Mouse (Mus musculus): Measurements from ENCODE around the gene Npcd. TPM values are rescaled to one million over a fixed set of nuclear protein-coding genes. Genes with fewer than 3 reads are reported as not detected.

Gene Npcd
- total and polyA plus RNA-seq, 2 experiments from 2014 or later: 4.6 to 8.2 TPM

DNA sequence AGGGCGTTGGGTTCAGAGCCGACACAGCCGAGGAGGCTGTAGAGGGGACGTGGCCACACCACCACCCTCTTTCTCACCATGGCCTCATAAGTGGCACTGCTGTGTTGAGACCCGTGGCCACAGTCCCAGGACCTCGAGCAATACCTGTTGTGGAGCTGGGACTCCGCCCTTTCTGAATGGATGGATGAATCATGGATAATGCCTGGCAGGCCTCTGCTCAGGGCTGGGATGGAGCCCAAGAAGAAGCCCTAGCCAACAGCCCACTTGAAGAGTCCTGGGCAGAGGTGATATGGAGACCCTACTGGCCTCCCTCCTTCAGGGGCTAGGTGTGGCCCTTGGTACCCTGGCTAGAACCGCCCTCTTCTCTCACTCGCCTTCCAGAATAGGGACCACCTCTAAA lies 71.0 kb downstream of the Npcd start:
- Histone ChIP-seq H3K36me3 (ENCODE audit: insufficient read depth, low read length) (peaks cover 41% of the 10 kb centered on the region), H3K27ac (ENCODE audit: low read depth, low read length) (no peak overlapping the region), H3K4me2 (ENCODE audit: low read depth, low read length, poor library complexity, severe bottlenecking) (no peak overlapping the region), H3K4me3 (ENCODE audit: low read depth, low read length) (no peak overlapping the region), H3K27me3 (ENCODE audit: insufficient read depth, low read length) (no peaks in the 10 kb centered on the region), H3K4me1 (ENCODE audit: insufficient read depth, low read length) (no peaks in the 10 kb centered on the region), H3K9me3 (ENCODE audit: low read length) (no peaks in the 10 kb centered on the region), H3K9ac (replicated peaks; ENCODE audit: low read length, poor library complexity, severe bottlenecking) (no peak overlapping the region)
- no peak for ATAC-seq (ENCODE audit: low FRiP score)
- DNase-seq (ENCODE audit: low spot score): no peak
- no peak for TF ChIP-seq CTCF (IDR thresholded peaks at IDR 0.05)
- 94% methylated on average over 9 of the region's 9 CpGs for WGBS

DNA sequence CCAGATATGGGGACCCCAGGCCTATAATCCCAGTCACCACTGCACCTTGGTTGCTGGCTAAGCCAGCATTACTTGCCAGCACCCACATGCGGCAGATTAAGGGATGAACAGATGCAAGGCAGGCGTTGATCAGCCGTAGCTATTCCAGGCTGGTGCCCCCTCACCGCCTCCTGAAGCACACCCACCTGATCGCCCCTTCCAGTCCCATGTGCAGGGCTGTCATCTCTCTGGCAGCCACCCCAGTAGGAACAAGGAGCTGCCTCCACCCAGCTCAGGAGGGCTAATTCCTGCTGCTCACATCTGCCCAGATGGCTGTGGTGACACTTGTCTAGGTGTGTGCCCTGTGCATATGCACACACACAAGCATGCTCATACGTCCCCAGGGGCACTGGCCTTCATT lies 73.1 kb downstream of the Npcd start:
- no peak for DNase-seq (ENCODE audit: low spot score)
- Histone ChIP-seq H3K27me3 (ENCODE audit: insufficient read depth, low read length) (no peaks in the 10 kb centered on the region), H3K27ac (ENCODE audit: low read depth, low read length) (no peak overlapping the region), H3K9ac (replicated peaks; ENCODE audit: low read length, poor library complexity, severe bottlenecking) (no peak overlapping the region), H3K9me3 (ENCODE audit: low read length) (no peaks in the 10 kb centered on the region), H3K36me3 (ENCODE audit: insufficient read depth, low read length) (peaks cover 41% of the 10 kb centered on the region), H3K4me2 (ENCODE audit: low read depth, low read length, poor library complexity, severe bottlenecking) (no peak overlapping the region), H3K4me3 (ENCODE audit: low read depth, low read length) (no peak overlapping the region), H3K4me1 (ENCODE audit: insufficient read depth, low read length) (no peaks in the 10 kb centered on the region)
- 85% methylated on average over 6 of the region's 6 CpGs for WGBS
- ATAC-seq (ENCODE audit: low FRiP score): no peak
- no peak for TF ChIP-seq CTCF (IDR thresholded peaks at IDR 0.05)

DNA sequence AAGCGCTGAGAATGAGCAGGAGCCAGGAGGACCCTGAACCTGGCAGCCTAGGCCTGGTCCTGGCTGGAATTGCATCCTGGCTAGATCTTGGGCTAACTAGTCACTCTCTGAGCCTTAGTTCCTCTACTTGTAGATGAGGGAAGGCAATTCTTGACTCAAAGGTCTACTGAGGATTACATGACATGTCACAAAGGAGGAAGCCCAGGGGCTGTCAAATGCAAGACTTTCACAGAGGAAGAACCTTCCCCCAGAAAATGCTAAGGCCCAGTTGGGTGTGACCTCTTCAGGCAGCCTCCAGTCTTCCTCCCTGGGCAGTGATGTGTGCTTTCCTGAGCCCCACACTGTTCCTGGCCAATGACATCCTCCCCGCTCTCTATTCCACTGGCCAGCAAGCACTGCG lies 76.9 kb downstream of the Npcd start:
- no peaks in the 10 kb centered on the region for H3K4me1 ChIP-seq (ENCODE audit: insufficient read depth, low read length)
- no peak for TF ChIP-seq CTCF (IDR thresholded peaks at IDR 0.05)
- 89% methylated on average over 3 of the region's 3 CpGs for WGBS
- H3K4me3 ChIP-seq (ENCODE audit: low read depth, low read length): no peak overlapping the region
- H3K36me3 ChIP-seq (ENCODE audit: insufficient read depth, low read length): peaks cover 13% of the 10 kb centered on the region
- no peak overlapping the region for H3K9ac ChIP-seq (replicated peaks; ENCODE audit: low read length, poor library complexity, severe bottlenecking)
- ATAC-seq (ENCODE audit: low FRiP score) (no peak), DNase-seq (ENCODE audit: low spot score) (no peak)
- H3K27ac ChIP-seq (ENCODE audit: low read depth, low read length): no peak overlapping the region
- no peaks in the 10 kb centered on the region for H3K9me3 ChIP-seq (ENCODE audit: low read length)
- H3K27me3 ChIP-seq (ENCODE audit: insufficient read depth, low read length): no peaks in the 10 kb centered on the region
- H3K4me2 ChIP-seq (ENCODE audit: low read depth, low read length, poor library complexity, severe bottlenecking): no peak overlapping the region

DNA sequence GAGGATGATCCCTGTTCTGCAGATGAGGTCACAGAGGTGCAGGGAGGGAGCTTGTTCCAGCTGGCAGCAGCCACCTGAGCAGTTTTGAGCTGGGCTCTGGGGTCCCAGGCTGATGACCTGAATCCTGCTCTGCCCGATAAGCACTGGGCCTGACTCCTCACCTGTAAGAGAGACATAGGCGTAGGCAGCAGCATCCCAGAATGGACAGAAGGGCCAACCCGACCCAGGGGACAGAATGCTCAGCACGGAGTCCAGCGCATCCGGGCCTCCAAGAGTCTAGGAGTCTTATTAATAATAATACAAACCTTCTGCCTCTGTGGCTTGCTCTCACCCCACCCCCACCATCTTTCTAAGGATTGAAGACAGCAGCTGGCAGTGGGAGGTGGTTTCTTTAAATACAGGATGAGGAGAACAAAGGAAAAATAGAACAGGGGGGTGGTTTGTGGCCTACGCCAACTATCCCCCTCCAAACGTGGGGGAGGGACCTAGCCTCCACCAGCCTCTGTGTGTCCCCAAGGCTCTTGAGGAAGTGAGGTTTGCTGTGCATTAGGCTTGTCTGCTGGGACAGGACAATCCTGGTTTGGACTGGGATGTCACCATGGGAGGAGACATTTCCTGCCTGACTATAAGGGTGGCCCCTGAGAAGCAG lies 77.9 kb downstream of the Npcd start:
- ATAC-seq (ENCODE audit: low FRiP score): no peak
- no peak for TF ChIP-seq CTCF (IDR thresholded peaks at IDR 0.05)
- 52% methylated on average over 8 of the region's 8 CpGs for WGBS

DNA sequence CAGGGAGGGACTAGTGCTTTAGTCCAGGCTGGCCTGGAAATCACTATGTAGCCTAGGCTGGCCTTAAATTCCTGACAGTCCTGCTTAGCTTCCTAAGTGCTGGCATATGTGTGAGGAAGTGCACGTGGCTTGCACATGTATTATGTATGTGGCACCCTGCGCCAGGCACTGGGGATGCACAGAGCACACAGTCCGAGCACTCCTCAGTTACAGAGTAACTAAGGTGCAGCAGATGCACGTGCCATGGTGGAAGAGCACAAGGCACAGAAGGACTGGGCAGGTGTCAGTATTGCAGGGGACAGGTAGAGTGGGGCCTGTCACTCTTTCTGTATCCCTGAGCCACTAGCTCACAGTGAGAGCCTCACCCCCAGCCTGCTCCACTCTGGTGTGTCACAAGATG lies 78.9 kb downstream of the Npcd start:
- no peak overlapping the region for H3K4me3 ChIP-seq (ENCODE audit: low read depth, low read length)
- H3K9me3 ChIP-seq (ENCODE audit: low read length): no peaks in the 10 kb centered on the region
- H3K27ac ChIP-seq (ENCODE audit: low read depth, low read length): no peak overlapping the region
- TF ChIP-seq CTCF (IDR thresholded peaks at IDR 0.05): no peak
- H3K9ac ChIP-seq (replicated peaks; ENCODE audit: low read length, poor library complexity, severe bottlenecking): no peak overlapping the region
- H3K4me2 ChIP-seq (ENCODE audit: low read depth, low read length, poor library complexity, severe bottlenecking): no peak overlapping the region
- WGBS: 93% methylated on average over 4 of the region's 4 CpGs
- no peaks in the 10 kb centered on the region for H3K36me3 ChIP-seq (ENCODE audit: insufficient read depth, low read length)
- H3K27me3 ChIP-seq (ENCODE audit: insufficient read depth, low read length): no peaks in the 10 kb centered on the region
- no peaks in the 10 kb centered on the region for H3K4me1 ChIP-seq (ENCODE audit: insufficient read depth, low read length)
- no peak for DNase-seq (ENCODE audit: low spot score)
- no peak for ATAC-seq (ENCODE audit: low FRiP score)

More for the DNA sequence above, 77.9 kb downstream of the Npcd start:
- Histone ChIP-seq H3K9me3 (ENCODE audit: low read length) (no peaks in the 10 kb centered on the region), H3K27ac (ENCODE audit: low read depth, low read length) (no peak overlapping the region), H3K4me1 (ENCODE audit: insufficient read depth, low read length) (no peaks in the 10 kb centered on the region), H3K4me2 (ENCODE audit: low read depth, low read length, poor library complexity, severe bottlenecking) (no peak overlapping the region), H3K27me3 (ENCODE audit: insufficient read depth, low read length) (no peaks in the 10 kb centered on the region), H3K9ac (replicated peaks; ENCODE audit: low read length, poor library complexity, severe bottlenecking) (no peak overlapping the region), H3K4me3 (ENCODE audit: low read depth, low read length) (no peak overlapping the region), H3K36me3 (ENCODE audit: insufficient read depth, low read length) (peaks cover 6% of the 10 kb centered on the region; the same call in 1 of the 2 replicates)
- DNase-seq (ENCODE audit: low spot score): no peak

DNA sequence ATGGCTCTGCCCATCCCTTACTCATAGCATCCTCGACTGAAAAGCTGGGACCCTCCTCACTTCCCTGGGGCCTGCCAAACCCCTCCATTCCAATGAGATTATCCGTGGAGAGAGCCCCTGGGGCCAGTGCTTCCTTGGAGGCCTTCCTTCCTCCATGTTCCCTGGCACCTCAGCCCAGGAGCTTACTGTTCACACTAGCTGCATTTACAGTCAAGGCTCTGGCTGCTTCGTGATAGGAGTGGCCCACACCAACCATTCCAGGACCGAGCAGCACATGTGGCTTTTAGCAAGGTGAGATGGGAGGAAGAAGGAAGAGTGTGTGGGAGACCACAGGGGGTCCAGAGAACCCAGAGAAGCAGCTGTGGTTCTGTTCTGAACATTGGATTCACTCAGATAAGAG lies 80.2 kb downstream of the Npcd start:
- no peaks in the 10 kb centered on the region for H3K36me3 ChIP-seq (ENCODE audit: insufficient read depth, low read length)
- no peak for TF ChIP-seq CTCF (IDR thresholded peaks at IDR 0.05)
- H3K4me1 ChIP-seq (ENCODE audit: insufficient read depth, low read length): no peaks in the 10 kb centered on the region
- no peaks in the 10 kb centered on the region for H3K27me3 ChIP-seq (ENCODE audit: insufficient read depth, low read length)
- 56% methylated on average over 4 of the region's 4 CpGs for WGBS
- no peak for ATAC-seq (ENCODE audit: low FRiP score)
- no peak overlapping the region for H3K9ac ChIP-seq (replicated peaks; ENCODE audit: low read length, poor library complexity, severe bottlenecking)
- H3K4me3 ChIP-seq (ENCODE audit: low read depth, low read length): no peak overlapping the region
- no peak for DNase-seq (ENCODE audit: low spot score)
- no peak overlapping the region for H3K4me2 ChIP-seq (ENCODE audit: low read depth, low read length, poor library complexity, severe bottlenecking)
- H3K27ac ChIP-seq (ENCODE audit: low read depth, low read length): no peak overlapping the region
- no peaks in the 10 kb centered on the region for H3K9me3 ChIP-seq (ENCODE audit: low read length)

Data from midbrain, postnatal 0 days (tissue).